Mouse (Mus musculus) CH12F3 (cell line): ENCODE measurements around the gene Ifit1bl1.

Source experiments
- in situ Hi-C: fragments of 300-500 bp; cut with MboI; formaldehyde crosslinking; loops from 2 replicates; pipeline ENCODE4 v1.14.3; 2020; ENCODE audit warnings: low sequenced_read_pairs

The Ifit1bl1 gene

GRCm38 (mm10) chr19:34550205-34550533 lies 51.6 kb downstream of the Ifit1bl1 start:
- in situ Hi-C loops, result no loop called here

DNA sequence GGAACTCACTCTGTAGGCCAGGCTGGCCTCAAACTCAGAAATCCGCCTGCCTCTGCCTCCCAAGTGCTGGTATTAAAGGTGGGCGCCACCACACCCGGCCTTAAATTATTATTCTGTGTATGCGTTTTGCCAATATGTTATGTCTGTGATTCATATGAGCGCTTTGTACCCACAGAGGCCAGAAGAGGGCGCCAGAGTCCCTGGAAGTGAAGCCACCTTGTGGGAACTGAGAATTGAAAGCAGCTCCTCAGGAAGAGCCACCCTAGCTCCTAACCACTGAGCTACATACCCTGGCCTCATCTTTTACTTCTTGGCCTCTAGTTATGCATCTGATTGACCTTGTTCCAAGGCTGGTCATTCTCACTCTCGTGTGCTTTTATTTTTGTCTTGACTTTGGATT lies 53.8 kb downstream of the Ifit1bl1 start:
- in situ Hi-C loops, result no loop called here

DNA sequence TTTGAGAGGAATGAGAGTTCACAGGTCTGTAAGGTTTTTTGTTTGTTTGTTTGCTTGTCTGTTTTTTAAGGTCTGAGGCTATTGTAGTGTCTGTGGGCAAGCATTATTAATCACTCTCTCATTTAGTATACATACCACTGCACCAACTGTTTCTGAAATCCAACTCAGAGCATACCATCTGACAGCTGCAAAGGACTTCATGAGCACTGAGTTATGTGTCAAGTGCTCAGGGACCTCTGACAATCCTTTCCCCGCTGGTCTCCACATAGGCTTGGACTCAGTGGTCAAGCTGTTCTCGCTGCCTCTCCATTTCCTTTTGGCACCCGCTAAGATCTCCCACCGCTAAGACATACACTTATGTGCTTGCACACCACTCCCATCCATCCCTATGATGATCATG lies 55.5 kb downstream of the Ifit1bl1 start:
- in situ Hi-C loops, result no loop called here
